Mouse (Mus musculus): ENCODE data around the gene Golt1a. TPM values are rescaled to one million over a fixed set of nuclear protein-coding genes. Genes with fewer than 3 reads are reported as not detected.

Gene Golt1a
- polyA plus RNA-seq, 1 experiment from 2014 or later, result 187 TPM

DNA sequence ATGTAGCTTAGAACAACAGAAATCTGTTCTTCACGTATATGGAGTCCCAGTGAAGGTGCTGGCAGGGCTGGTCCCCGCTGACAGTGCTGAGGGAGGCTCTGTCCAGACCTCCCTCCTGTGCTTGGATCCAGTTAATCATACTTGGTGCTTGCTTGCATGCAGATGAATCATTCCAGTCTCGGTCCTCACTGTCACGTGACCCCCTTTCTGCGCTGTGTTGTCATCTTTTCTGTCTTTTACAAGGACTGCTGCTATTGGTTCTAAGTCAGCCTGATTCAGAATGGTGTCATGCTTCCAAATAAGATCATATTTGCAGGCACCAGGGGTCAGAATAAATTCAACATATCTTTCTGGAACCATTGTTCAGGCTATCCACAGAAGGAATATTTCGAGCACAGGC is 17.7 kb upstream of the Golt1a start:
- Histone ChIP-seq H3K27me3 (replicated peaks; ENCODE audit: control insufficient read depth, insufficient read depth, low read length) (no peaks in the 10 kb centered on the region), H3K9ac (ENCODE audit: low read depth, low read length) (no peak overlapping the region), H3K4me1 (replicated peaks; ENCODE audit: control insufficient read depth, insufficient read depth, low read length) (no peaks in the 10 kb centered on the region), H3K9me3 (ENCODE audit: control insufficient read depth) (no peaks in the 10 kb centered on the region), H3K4me2 (replicated peaks; ENCODE audit: low read depth) (no peak overlapping the region), H3K36me3 (ENCODE audit: control insufficient read depth, insufficient read depth) (peaks cover 82% of the 10 kb centered on the region), H3K4me3 (ENCODE audit: low read depth, low read length) (no peak overlapping the region), H3K27ac (ENCODE audit: low read depth, low read length) (no peak overlapping the region)
- ATAC-seq, result no peak
- WGBS, result 88% methylated on average over 6 of the region's 6 CpGs
- TF ChIP-seq CTCF (IDR thresholded peaks at IDR 0.05; ENCODE audit: low read depth), result no peak

DNA sequence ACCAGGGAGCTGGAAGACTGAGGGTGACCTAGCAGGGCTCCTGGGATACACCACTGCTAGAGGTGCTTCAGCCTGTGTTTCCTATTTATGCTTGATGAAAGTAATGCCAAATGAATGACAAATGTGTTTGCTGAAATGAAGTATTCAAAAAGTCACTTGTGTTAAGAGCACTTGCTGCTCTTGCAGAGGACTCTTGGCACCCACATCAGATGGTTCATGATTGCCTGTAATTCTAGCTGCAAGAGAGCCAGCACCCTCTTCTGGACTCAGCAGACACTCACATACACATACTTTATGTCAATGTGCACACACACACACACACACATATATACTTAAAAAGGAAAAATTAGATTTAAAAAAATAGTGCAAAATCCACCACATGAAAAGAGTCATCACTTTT is 17.0 kb upstream of the Golt1a start:
- Histone ChIP-seq H3K4me2 (replicated peaks; ENCODE audit: low read depth) (no peak overlapping the region), H3K4me1 (replicated peaks; ENCODE audit: control insufficient read depth, insufficient read depth, low read length) (no peaks in the 10 kb centered on the region), H3K27ac (ENCODE audit: low read depth, low read length) (no peak overlapping the region), H3K27me3 (replicated peaks; ENCODE audit: control insufficient read depth, insufficient read depth, low read length) (no peaks in the 10 kb centered on the region), H3K36me3 (ENCODE audit: control insufficient read depth, insufficient read depth) (peaks cover 79% of the 10 kb centered on the region), H3K9ac (ENCODE audit: low read depth, low read length) (no peak overlapping the region), H3K4me3 (ENCODE audit: low read depth, low read length) (no peak overlapping the region), H3K9me3 (ENCODE audit: control insufficient read depth) (no peaks in the 10 kb centered on the region)
- TF ChIP-seq CTCF (IDR thresholded peaks at IDR 0.05; ENCODE audit: low read depth), result peak; percentile 49
- ATAC-seq, result no peak

DNA sequence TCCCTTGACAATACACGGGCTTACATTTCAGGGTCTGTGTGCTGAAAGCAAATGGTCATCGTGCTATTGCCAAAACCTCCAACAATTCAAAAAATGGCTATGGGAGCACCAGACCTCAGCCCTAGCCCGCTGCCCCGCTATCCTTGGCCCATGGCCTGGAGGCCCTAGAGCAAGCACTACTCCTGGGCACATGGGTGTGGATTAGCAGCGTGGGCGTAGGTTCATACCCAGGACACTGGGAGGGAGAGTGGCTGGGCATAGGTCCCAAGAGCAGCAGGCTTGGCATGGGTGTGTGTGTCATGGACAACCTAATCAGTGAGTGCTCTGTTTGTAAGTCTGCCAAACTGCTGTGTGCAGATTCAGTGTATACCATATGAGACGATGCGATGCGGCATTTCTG is 13.2 kb upstream of the Golt1a start:
- TF ChIP-seq CTCF (IDR thresholded peaks at IDR 0.05; ENCODE audit: low read depth), result no peak
- Histone ChIP-seq H3K27ac (ENCODE audit: low read depth, low read length) (no peak overlapping the region), H3K9me3 (ENCODE audit: control insufficient read depth) (no peaks in the 10 kb centered on the region), H3K27me3 (replicated peaks; ENCODE audit: control insufficient read depth, insufficient read depth, low read length) (no peaks in the 10 kb centered on the region), H3K4me3 (ENCODE audit: low read depth, low read length) (no peak overlapping the region), H3K4me1 (replicated peaks; ENCODE audit: control insufficient read depth, insufficient read depth, low read length) (no peaks in the 10 kb centered on the region), H3K9ac (ENCODE audit: low read depth, low read length) (no peak overlapping the region), H3K4me2 (replicated peaks; ENCODE audit: low read depth) (no peak overlapping the region), H3K36me3 (ENCODE audit: control insufficient read depth, insufficient read depth) (peaks cover 80% of the 10 kb centered on the region)
- ATAC-seq, result no peak
- 84% methylated on average over 9 of the region's 9 CpGs for WGBS

- Histone ChIP-seq H3K4me2 (replicated peaks; ENCODE audit: low read depth) (no peak overlapping the region), H3K9me3 (ENCODE audit: control insufficient read depth) (no peaks in the 10 kb centered on the region), H3K27me3 (replicated peaks; ENCODE audit: control insufficient read depth, insufficient read depth, low read length) (no peaks in the 10 kb centered on the region), H3K9ac (ENCODE audit: low read depth, low read length) (no peak overlapping the region), H3K27ac (ENCODE audit: low read depth, low read length) (no peak overlapping the region), H3K4me1 (replicated peaks; ENCODE audit: control insufficient read depth, insufficient read depth, low read length) (no peaks in the 10 kb centered on the region), H3K36me3 (ENCODE audit: control insufficient read depth, insufficient read depth) (peaks cover 65% of the 10 kb centered on the region), H3K4me3 (ENCODE audit: low read depth, low read length) (no peak overlapping the region)
- WGBS, result 77% methylated on average over 14 of the region's 14 CpGs
- ATAC-seq, result no peak
- no peak for TF ChIP-seq CTCF (IDR thresholded peaks at IDR 0.05; ENCODE audit: low read depth)
These were observed 10.8 kb upstream of the Golt1a start for GRCm38 (mm10) chr1:133298816-133299215.

DNA sequence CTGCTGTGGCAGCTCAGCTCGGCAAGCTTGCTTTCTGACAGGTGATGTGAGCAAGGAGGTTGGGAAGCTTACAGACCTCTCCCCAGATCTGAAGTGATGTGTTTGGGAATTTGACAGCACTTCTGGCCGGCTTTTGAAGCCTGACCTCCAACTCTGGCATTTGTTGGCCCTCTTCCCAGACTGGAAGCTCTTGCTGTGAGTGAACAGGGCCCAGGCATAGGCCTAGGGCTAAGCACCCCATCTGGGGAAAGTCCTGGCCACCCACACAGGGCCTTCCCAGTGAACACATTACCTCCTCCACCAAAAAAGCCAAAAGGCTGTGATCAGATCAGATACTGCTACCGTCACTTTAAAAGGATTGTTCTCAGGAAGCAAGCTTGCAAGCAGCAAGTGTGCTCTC is 7.1 kb upstream of the Golt1a start:
- WGBS, result 51% methylated on average over 3 of the region's 3 CpGs
- no peak for ATAC-seq

GRCm38 (mm10) chr1:133306842-133307241 is 2.8 kb upstream of the Golt1a start:
- no peaks in the 10 kb centered on the region for H3K9me3 ChIP-seq (ENCODE audit: control insufficient read depth)
- H3K9ac ChIP-seq (ENCODE audit: low read depth, low read length), result no peak overlapping the region
- no peak overlapping the region for H3K27ac ChIP-seq (ENCODE audit: low read depth, low read length)
- ATAC-seq, result no peak
- H3K27me3 ChIP-seq (replicated peaks; ENCODE audit: control insufficient read depth, insufficient read depth, low read length), result no peaks in the 10 kb centered on the region
- peaks cover 5% of the 10 kb centered on the region; the same call in 1 of the 2 replicates for H3K36me3 ChIP-seq (ENCODE audit: control insufficient read depth, insufficient read depth)
- 5% methylated on average over 4 of the region's 4 CpGs for WGBS
- H3K4me2 ChIP-seq (replicated peaks; ENCODE audit: low read depth), result no peak overlapping the region
- peak; percentile 97 for TF ChIP-seq CTCF (IDR thresholded peaks at IDR 0.05; ENCODE audit: low read depth)
- 0 out of 2 replicates have a peak, but pooled peaks cover 4% of the 10 kb centered on the region for H3K4me1 ChIP-seq (replicated peaks; ENCODE audit: control insufficient read depth, insufficient read depth, low read length)
- no peak overlapping the region for H3K4me3 ChIP-seq (ENCODE audit: low read depth, low read length)

More for the DNA sequence above, 7.1 kb upstream of the Golt1a start:
- Histone ChIP-seq H3K36me3 (ENCODE audit: control insufficient read depth, insufficient read depth) (peaks cover 30% of the 10 kb centered on the region; the same call in 1 of the 2 replicates), H3K4me2 (replicated peaks; ENCODE audit: low read depth) (no peak overlapping the region), H3K27ac (ENCODE audit: low read depth, low read length) (no peak overlapping the region), H3K9ac (ENCODE audit: low read depth, low read length) (no peak overlapping the region), H3K9me3 (ENCODE audit: control insufficient read depth) (no peaks in the 10 kb centered on the region), H3K4me3 (ENCODE audit: low read depth, low read length) (no peak overlapping the region), H3K27me3 (replicated peaks; ENCODE audit: control insufficient read depth, insufficient read depth, low read length) (no peaks in the 10 kb centered on the region), H3K4me1 (replicated peaks; ENCODE audit: control insufficient read depth, insufficient read depth, low read length) (no peaks in the 10 kb centered on the region)
- no peak for TF ChIP-seq CTCF (IDR thresholded peaks at IDR 0.05; ENCODE audit: low read depth)

DNA sequence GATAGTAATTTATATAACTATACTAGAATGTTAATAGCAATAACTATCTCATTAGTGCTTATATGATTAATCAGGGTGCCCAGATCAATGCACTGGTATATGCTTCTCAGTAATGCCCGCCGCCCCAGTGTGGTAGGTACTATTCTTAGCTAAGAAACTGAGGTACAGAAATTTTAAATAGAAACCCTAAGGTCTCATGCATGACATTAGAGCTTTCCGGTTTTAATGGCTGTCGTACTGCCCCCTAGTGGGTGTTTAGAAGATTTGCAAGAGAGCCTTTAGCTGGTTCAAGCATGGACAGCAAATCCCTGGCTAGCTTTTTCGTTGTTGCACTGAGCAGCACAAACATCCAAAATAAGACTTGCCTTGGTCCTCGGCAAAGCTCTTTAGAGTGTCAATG is 2.3 kb upstream of the Golt1a start:
- H3K27ac ChIP-seq (ENCODE audit: low read depth, low read length), result no peak overlapping the region
- H3K4me3 ChIP-seq (ENCODE audit: low read depth, low read length), result no peak overlapping the region
- H3K36me3 ChIP-seq (ENCODE audit: control insufficient read depth, insufficient read depth), result peaks cover 2% of the 10 kb centered on the region; the same call in 1 of the 2 replicates
- no peak overlapping the region for H3K4me2 ChIP-seq (replicated peaks; ENCODE audit: low read depth)
- no peaks in the 10 kb centered on the region for H3K9me3 ChIP-seq (ENCODE audit: control insufficient read depth)
- no peak for ATAC-seq
- H3K9ac ChIP-seq (ENCODE audit: low read depth, low read length), result no peak overlapping the region
- TF ChIP-seq CTCF (IDR thresholded peaks at IDR 0.05; ENCODE audit: low read depth), result peak; percentile 81
- no peaks in the 10 kb centered on the region for H3K27me3 ChIP-seq (replicated peaks; ENCODE audit: control insufficient read depth, insufficient read depth, low read length)
- WGBS, result 19% methylated on average over 6 of the region's 6 CpGs
- H3K4me1 ChIP-seq (replicated peaks; ENCODE audit: control insufficient read depth, insufficient read depth, low read length), result peaks cover 7% of the 10 kb centered on the region; the same call in 1 of the 2 replicates
